In genomic region chr13:44706206-44706915, GRCm38 (mm10) we compare ENCODE assay signal across 14 mouse cellular contexts.
"Had no signal": no experiment of that assay in that cellular context is flagged by ENCODE, and none has a peak within 500 bp of the region (broad histone marks: within the 10 kb centered on the region; RNA-seq: fewer than 3 reads in every experiment).

No protein-coding gene starts in this region.

- H3K4me1 ChIP-seq: limb, embryonic 15.5 days had no signal

- H3K4me3 ChIP-seq: kidney, embryonic 15.5 days; limb, embryonic 15.5 days; liver, embryonic 12.5 days; megakaryocyte, embryonic 14.5 days; midbrain, embryonic 12.5 days had no signal

- H3K27me3 ChIP-seq: kidney, embryonic 15.5 days; limb, embryonic 15.5 days; liver, embryonic 12.5 days; megakaryocyte, embryonic 14.5 days; midbrain, embryonic 12.5 days had no signal

- DNase-seq: kidney, postnatal 14 days; layer of hippocampus, adult 9-11 months; layer of hippocampus, postnatal 36 days; lung, embryonic 14.5 days; lung, postnatal 14 days; right cerebral cortex, postnatal 14 days; thymus, postnatal 36 days had no signal

- ATAC-seq: liver, embryonic 12.5 days; midbrain, embryonic 16.5 days had no signal

- H3K4me2 ChIP-seq: kidney, embryonic 15.5 days; limb, embryonic 15.5 days; liver, embryonic 12.5 days; lung, embryonic 14.5 days; midbrain, embryonic 12.5 days had no signal

- H3K9ac ChIP-seq: kidney, embryonic 15.5 days; limb, embryonic 15.5 days; liver, embryonic 12.5 days; lung, embryonic 14.5 days; midbrain, embryonic 12.5 days had no signal

- H3K36me3 ChIP-seq: kidney, embryonic 15.5 days; limb, embryonic 15.5 days; liver, embryonic 12.5 days; midbrain, embryonic 12.5 days had no signal

- H3K9me3 ChIP-seq: kidney, embryonic 15.5 days; limb, embryonic 15.5 days; liver, embryonic 12.5 days; megakaryocyte, embryonic 14.5 days; midbrain, embryonic 12.5 days had no signal

- H3K27ac ChIP-seq: kidney, embryonic 15.5 days; limb, embryonic 15.5 days; macrophage; midbrain, embryonic 12.5 days had no signal
